In the genomic region with DNA sequence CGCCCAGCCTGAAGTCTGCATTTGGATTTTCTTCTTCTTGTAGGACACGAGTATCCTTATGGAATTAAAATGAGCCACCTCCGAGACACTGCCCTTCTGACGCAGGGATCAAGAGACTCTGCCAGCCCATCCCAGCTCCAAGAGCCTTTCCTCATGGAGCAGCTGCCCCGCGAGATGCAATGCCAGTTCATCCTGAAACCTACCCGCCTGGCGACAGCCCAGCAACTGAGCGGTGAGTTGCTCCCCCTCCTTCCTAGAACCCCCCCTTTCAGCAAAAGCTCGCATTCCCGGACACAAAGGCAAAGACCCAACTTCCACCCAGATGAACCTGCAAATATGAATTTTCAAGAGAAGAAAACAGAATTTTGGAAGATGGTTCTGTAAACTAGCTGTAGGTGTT, we compare ENCODE assay signal across 29 mouse cellular contexts.
DNase-seq lines count a peak whose midpoint lies in the region; ATAC-seq and TF ChIP-seq lines count a peak whose summit lies in the region.
"Had no signal": no experiment of that assay in that cellular context is flagged by ENCODE, and none has a peak within 500 bp of the region (broad histone marks: within the 10 kb centered on the region; RNA-seq: fewer than 3 reads in every experiment).

No protein-coding gene starts in this region.

- peak; percentile 3 for DNase-seq in cerebellum, adult 11-12 months
- DNase-seq in cerebellum, adult 8-10 months: no peak
- peak; percentile 40 for DNase-seq in left cerebral cortex, postnatal 4 days
- no peak for DNase-seq in left cerebral cortex, adult 18-20 months (ENCODE audit: low spot score in 2 of 2)
- peak; percentile 18 to 19 for DNase-seq in cerebellum, adult 2 months
- peak; percentile 16 to 20 for DNase-seq in cerebellum, postnatal 36 days
- no peak for DNase-seq in layer of hippocampus, adult 2 months (ENCODE audit: low spot score in 2 of 2)
- DNase-seq: adrenal gland, adult 8-10 months; gastrocnemius, adult 2 months; kidney, adult 9 months; kidney, postnatal 10 days; layer of hippocampus, adult 9-11 months; liver, embryonic 13.5 days; lung, adult 18-20 months; lung, postnatal 4 days; retina, postnatal 1 day; thymus, adult 2 months had no signal

- no peak for ATAC-seq in intestine, postnatal 0 days
- ATAC-seq: forebrain, embryonic 16.5 days; intestine, embryonic 16.5 days; lung, postnatal 0 days had no signal

- intact Hi-C loops in left cerebral cortex, postnatal 4 days (cut with DNase I): loop anchor here (10.0 kb wide), 1 partner anchor 113 kb away; no protein-coding TSS in a partner anchor

- 29% methylated on average over 11 of the region's 11 CpGs for WGBS in cerebellum, adult 2 months
- WGBS in intestine, postnatal 0 days: 81% methylated on average over 11 of the region's 11 CpGs

- H3K27me3 ChIP-seq in cerebellum, adult 2 months (ENCODE audit: control insufficient read depth, insufficient read depth, low read length): no peaks in the 10 kb centered on the region
- no peaks in the 10 kb centered on the region for H3K27me3 ChIP-seq in intestine, postnatal 0 days (replicated peaks; ENCODE audit: control insufficient read depth, insufficient read depth, low read length)
- H3K27me3 ChIP-seq: heart, embryonic 15.5 days; limb, embryonic 15.5 days; liver, embryonic 13.5 days; megakaryocyte, embryonic 14.5 days; midbrain, embryonic 12.5 days had no signal

- H3K4me2 ChIP-seq in intestine, postnatal 0 days (replicated peaks; ENCODE audit: low read depth): no peak overlapping the region
- H3K4me2 ChIP-seq: heart, embryonic 15.5 days; limb, embryonic 15.5 days; liver, embryonic 13.5 days; midbrain, embryonic 12.5 days had no signal

- TF ChIP-seq POLR2A in cerebellum, adult 2 months (IDR thresholded peaks at IDR 0.05; ENCODE audit: borderline replicate concordance, insufficient read depth, low read length): no peak

- H3K36me3 ChIP-seq in intestine, postnatal 0 days (ENCODE audit: control insufficient read depth, insufficient read depth): no peaks in the 10 kb centered on the region
- H3K36me3 ChIP-seq: G1E; heart, embryonic 15.5 days; limb, embryonic 10.5 days; limb, embryonic 15.5 days; liver, embryonic 13.5 days; midbrain, embryonic 12.5 days had no signal

- no peak overlapping the region for H3K9ac ChIP-seq in intestine, postnatal 0 days (ENCODE audit: low read depth, low read length)
- H3K9ac ChIP-seq: heart, embryonic 15.5 days; limb, embryonic 15.5 days; liver, embryonic 13.5 days; midbrain, embryonic 12.5 days had no signal

- TF ChIP-seq CTCF in cerebellum, adult 2 months (IDR thresholded peaks at IDR 0.05; ENCODE audit: borderline replicate concordance, insufficient read depth, low read depth, low read length): no peak
- TF ChIP-seq CTCF in layer of hippocampus, adult 2 months (conservative IDR thresholded peaks at IDR 0.05): no peak
- TF ChIP-seq CTCF in intestine, postnatal 0 days (IDR thresholded peaks at IDR 0.05; ENCODE audit: low read depth): no peak

- H3K4me3 ChIP-seq in cerebellum, adult 2 months (replicated peaks; ENCODE audit: insufficient read depth, low read depth, low read length): no peak overlapping the region
- H3K4me3 ChIP-seq in layer of hippocampus, adult 2 months: no peak overlapping the region
- H3K4me3 ChIP-seq in intestine, postnatal 0 days (ENCODE audit: low read depth, low read length): no peak overlapping the region
- H3K4me3 ChIP-seq: erythroblast, embryonic 14.5 days; gastrocnemius, adult 2 months; heart, embryonic 15.5 days; limb, embryonic 10.5 days; limb, embryonic 15.5 days; liver, embryonic 13.5 days; megakaryocyte, embryonic 14.5 days; midbrain, embryonic 12.5 days; myocyte had no signal

- no peaks in the 10 kb centered on the region for H3K9me3 ChIP-seq in intestine, postnatal 0 days (ENCODE audit: control insufficient read depth)
- H3K9me3 ChIP-seq: G1E; heart, embryonic 15.5 days; limb, embryonic 10.5 days; limb, embryonic 15.5 days; liver, embryonic 13.5 days; megakaryocyte, embryonic 14.5 days; midbrain, embryonic 12.5 days had no signal

- H3K4me1 ChIP-seq in cerebellum, adult 2 months (ENCODE audit: control insufficient read depth, insufficient read depth, low read length): no peaks in the 10 kb centered on the region
- H3K4me1 ChIP-seq in intestine, postnatal 0 days (replicated peaks; ENCODE audit: control insufficient read depth, insufficient read depth, low read length): no peaks in the 10 kb centered on the region
- H3K4me1 ChIP-seq: heart, embryonic 15.5 days; limb, embryonic 10.5 days; liver, embryonic 13.5 days; megakaryocyte, embryonic 14.5 days; midbrain, embryonic 12.5 days had no signal

- H3K27ac ChIP-seq in cerebellum, adult 2 months (ENCODE audit: insufficient read depth, low read length): no peak overlapping the region
- H3K27ac ChIP-seq in layer of hippocampus, adult 2 months: no peak overlapping the region
- no peak overlapping the region for H3K27ac ChIP-seq in intestine, postnatal 0 days (ENCODE audit: low read depth, low read length)
- H3K27ac ChIP-seq: gastrocnemius, adult 2 months; heart, embryonic 15.5 days; limb, embryonic 10.5 days; limb, embryonic 15.5 days; liver, embryonic 13.5 days; midbrain, embryonic 12.5 days had no signal

Comparison
In these comparisons a context has a peak if more than half of its experiments do, and no peak if none do; other contexts are left out.
1. DNase-seq: peak in cerebellum, adult 11-12 months (single experiment), left cerebral cortex, postnatal 4 days (single experiment), cerebellum, adult 2 months (2 of 2) and cerebellum, postnatal 36 days (2 of 2); none in cerebellum, adult 8-10 months (single experiment), left cerebral cortex, adult 18-20 months (0 of 2) and layer of hippocampus, adult 2 months (0 of 2).